In genomic region chr15:84639072-84639450, GRCm38 (mm10) we compare ENCODE assay signal across 10 mouse cellular contexts. TPM values are rescaled to one million over a fixed set of nuclear protein-coding genes. Genes with fewer than 3 reads are reported as not detected.
A peak's percentile ranks its signal among the peaks of the same experiment; 100 is the strongest.
DNase-seq lines count a peak whose midpoint lies in the region; ATAC-seq and TF ChIP-seq lines count a peak whose summit lies in the region.
"Had no signal": no experiment of that assay in that cellular context is flagged by ENCODE, and none has a peak within 500 bp of the region (broad histone marks: within the 10 kb centered on the region; RNA-seq: fewer than 3 reads in every experiment).

No protein-coding gene starts in this region.

- no peak for ATAC-seq in heart, embryonic 13.5 days (ENCODE audit: extremely low read depth, insufficient number of reproducible peaks, low FRiP score, low TSS enrichment)
- 0 out of 2 replicates have a peak, but pooled peaks have one; percentile 3 for ATAC-seq in lung, embryonic 14.5 days (ENCODE audit: insufficient read depth)
- ATAC-seq in liver, embryonic 11.5 days (replicated peaks; ENCODE audit: low FRiP score), result no peak

- H3K27me3 ChIP-seq in heart, embryonic 13.5 days (replicated peaks), result no peaks in the 10 kb centered on the region
- no peaks in the 10 kb centered on the region for H3K27me3 ChIP-seq in lung, embryonic 14.5 days (ENCODE audit: insufficient read depth, low read length)
- no peaks in the 10 kb centered on the region for H3K27me3 ChIP-seq in embryonic facial prominence, embryonic 10.5 days (replicated peaks; ENCODE audit: low read depth, poor library complexity, severe bottlenecking)
- no peaks in the 10 kb centered on the region for H3K27me3 ChIP-seq in liver, embryonic 11.5 days (replicated peaks; ENCODE audit: control insufficient read depth, insufficient read depth, low read length)

- H3K4me1 ChIP-seq in heart, embryonic 13.5 days, result peaks cover 60% of the 10 kb centered on the region
- no peaks in the 10 kb centered on the region for H3K4me1 ChIP-seq in lung, embryonic 14.5 days (ENCODE audit: insufficient read depth)
- peaks cover 53% of the 10 kb centered on the region for H3K4me1 ChIP-seq in embryonic facial prominence, embryonic 10.5 days
- H3K4me1 ChIP-seq in liver, embryonic 11.5 days (replicated peaks; ENCODE audit: control insufficient read depth, insufficient read depth, low read length), result peaks cover 11% of the 10 kb centered on the region

- peaks cover 4% of the 10 kb centered on the region; the same call in 1 of the 2 replicates for H3K9me3 ChIP-seq in heart, embryonic 13.5 days
- H3K9me3 ChIP-seq in lung, embryonic 14.5 days (ENCODE audit: low read depth, low read length), result no peaks in the 10 kb centered on the region
- H3K9me3 ChIP-seq in embryonic facial prominence, embryonic 10.5 days, result no peaks in the 10 kb centered on the region
- no peaks in the 10 kb centered on the region for H3K9me3 ChIP-seq in liver, embryonic 11.5 days (ENCODE audit: control insufficient read depth, low read length)

- intact Hi-C loops in left cerebral cortex, postnatal 4 days (cut with DNase I), result no loop called here

- TF ChIP-seq CTCF in lung, embryonic 14.5 days (IDR thresholded peaks at IDR 0.05; ENCODE audit: low read depth), result no peak

- DNase-seq in heart, adult 8-10 months (ENCODE audit: low spot score), result no peak
- DNase-seq in lung, embryonic 14.5 days, result no peak
- no peak for DNase-seq in lung, postnatal 36 days
- no peak for DNase-seq in embryonic facial prominence, embryonic 10.5 days (ENCODE audit: low spot score)
- no peak for DNase-seq in liver, embryonic 11.5 days (ENCODE audit: low spot score)
- no peak for DNase-seq in left cerebral cortex, postnatal 4 days
- no peak for DNase-seq in adrenal gland, adult 8-10 months
- DNase-seq: thymus, postnatal 36 days had no signal

- peak overlapping the region; percentile 91 for H3K27ac ChIP-seq in heart, embryonic 13.5 days (replicated peaks)
- no peak overlapping the region for H3K27ac ChIP-seq in lung, embryonic 14.5 days (ENCODE audit: low read depth)
- peak overlapping the region; percentile 78 for H3K27ac ChIP-seq in embryonic facial prominence, embryonic 10.5 days (replicated peaks)
- peak overlapping the region; percentile 64 for H3K27ac ChIP-seq in liver, embryonic 11.5 days (ENCODE audit: low read depth, low read length)
- H3K27ac ChIP-seq: liver, embryonic 14.5 days had no signal

- WGBS in heart, embryonic 13.5 days, result 50% methylated on average over 5 of the region's 5 CpGs
- WGBS in lung, embryonic 14.5 days, result 51% methylated on average over 5 of the region's 5 CpGs
- 50% methylated on average over 5 of the region's 5 CpGs for WGBS in embryonic facial prominence, embryonic 10.5 days
- 28% methylated on average over 5 of the region's 5 CpGs for WGBS in liver, embryonic 11.5 days

- no peaks in the 10 kb centered on the region for H3K36me3 ChIP-seq in heart, embryonic 13.5 days
- no peaks in the 10 kb centered on the region for H3K36me3 ChIP-seq in lung, embryonic 14.5 days (ENCODE audit: insufficient read depth)
- H3K36me3 ChIP-seq in embryonic facial prominence, embryonic 10.5 days (replicated peaks), result no peaks in the 10 kb centered on the region
- H3K36me3 ChIP-seq in liver, embryonic 11.5 days (ENCODE audit: control insufficient read depth, insufficient read depth, low read length), result no peaks in the 10 kb centered on the region

- no peak overlapping the region for H3K4me2 ChIP-seq in heart, embryonic 13.5 days
- no peak overlapping the region for H3K4me2 ChIP-seq in lung, embryonic 14.5 days
- no peak overlapping the region for H3K4me2 ChIP-seq in liver, embryonic 11.5 days

- H3K4me3 ChIP-seq in heart, embryonic 13.5 days, result no peak overlapping the region
- H3K4me3 ChIP-seq in lung, embryonic 14.5 days (ENCODE audit: low read depth, low read length), result no peak overlapping the region
- no peak overlapping the region for H3K4me3 ChIP-seq in embryonic facial prominence, embryonic 10.5 days
- no peak overlapping the region for H3K4me3 ChIP-seq in liver, embryonic 11.5 days (ENCODE audit: low read depth, low read length)

- peak overlapping the region; percentile 37 for H3K9ac ChIP-seq in heart, embryonic 13.5 days
- no peak overlapping the region for H3K9ac ChIP-seq in lung, embryonic 14.5 days
- no peak overlapping the region for H3K9ac ChIP-seq in liver, embryonic 11.5 days (ENCODE audit: low read depth, low read length)
- H3K9ac ChIP-seq: liver, embryonic 14.5 days had no signal

RNA-seq across cellular contexts. Expression of gene Prr5, which starts 30.4 kb away (rescaled TPM):
- 20.7 and 21.1 TPM in 2 replicates for polyA plus RNA-seq in heart, embryonic 13.5 days (2015; fragmentation: Nextera tagmentation; extraction: Ambion mirVana)
- 1 to 10 TPM; 2.5 to 4.3 (median 3.1) TPM for total RNA-seq in heart, adult 8-10 months (2022)
- 24.5 and 27.8 TPM in 2 replicates for polyA plus RNA-seq in lung, embryonic 14.5 days (2014; fragmentation: Nextera tagmentation; extraction: Ambion mirVana)
- 16.2 and 17.7 TPM in 2 replicates for polyA plus RNA-seq in embryonic facial prominence, embryonic 10.5 days (2016; fragmentation: Nextera tagmentation; extraction: Ambion mirVana)
- polyA plus RNA-seq in liver, embryonic 11.5 days (2014; fragmentation: Nextera tagmentation; extraction: Ambion mirVana), result 17.7 and 20.4 TPM in 2 replicates
- 10 to 100 TPM; 16.7 to 18.5 TPM for total RNA-seq in left cerebral cortex, postnatal 4 days (2021)
- 1 to 10 TPM; 4.8 to 8.3 (median 6.0) TPM for total RNA-seq in adrenal gland, adult 8-10 months (2022)
